Mouse (Mus musculus): ENCODE results near the gene Lrrn3.

The Lrrn3 gene

DNA sequence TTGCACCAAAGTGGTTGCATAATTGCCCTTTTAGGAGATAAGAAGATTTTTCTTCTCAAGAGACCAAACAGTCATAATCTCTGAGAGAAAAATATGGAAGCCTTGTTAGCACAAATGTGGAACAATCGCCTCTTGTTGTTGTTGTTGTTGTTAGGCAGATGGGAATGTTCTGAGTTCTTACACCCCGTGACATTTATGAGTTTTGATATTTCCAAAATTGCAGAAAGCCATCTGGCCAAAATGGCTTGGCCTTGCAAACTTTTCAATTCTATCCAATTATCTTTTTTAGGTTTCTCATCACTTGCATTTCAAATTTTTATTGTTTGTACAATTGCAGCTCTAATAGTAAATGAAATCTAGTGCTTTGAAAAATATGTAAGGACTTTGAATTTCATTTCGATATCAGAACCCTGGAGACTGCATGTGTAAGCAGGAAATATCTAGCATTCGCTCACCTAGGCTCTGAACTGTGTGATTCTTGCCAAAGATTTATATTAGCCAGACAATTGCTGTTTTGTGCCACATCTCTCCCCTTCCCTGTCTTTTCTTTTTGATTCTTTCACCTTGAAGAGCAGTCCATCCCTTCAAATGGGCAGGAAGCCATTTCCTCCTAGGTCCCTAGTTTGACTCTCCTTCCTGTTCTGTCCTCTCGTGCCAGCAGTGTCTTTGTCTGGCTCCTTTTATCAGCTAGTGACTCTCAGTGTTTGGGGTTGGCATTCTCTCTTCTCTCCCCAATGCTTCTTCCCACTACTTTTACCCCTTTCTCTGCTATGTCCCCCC lies 49.8 kb downstream of the Lrrn3 start:
- no peak for DNase-seq (ENCODE audit: low spot score in 2 of 2)

DNA sequence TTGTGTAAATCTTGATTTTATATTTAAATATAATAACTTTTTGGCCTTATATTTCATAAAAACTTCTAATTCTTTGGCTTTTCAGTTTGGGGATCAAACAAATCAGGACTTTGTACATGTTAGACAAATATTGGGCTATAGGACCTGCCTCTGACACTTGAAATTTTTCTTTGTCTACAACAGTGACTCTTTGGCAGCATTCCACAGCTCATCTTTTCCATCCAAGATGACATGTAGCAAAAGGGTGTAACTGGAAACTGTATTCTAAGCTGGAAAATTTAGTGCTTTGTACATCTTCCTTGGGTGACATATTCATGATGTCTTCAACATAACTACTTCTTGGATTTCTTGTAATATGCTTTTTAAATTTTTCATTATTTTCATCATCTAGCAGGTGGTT lies 57.4 kb downstream of the Lrrn3 start:
- DNase-seq (ENCODE audit: low spot score in 2 of 2), result no peak

DNA sequence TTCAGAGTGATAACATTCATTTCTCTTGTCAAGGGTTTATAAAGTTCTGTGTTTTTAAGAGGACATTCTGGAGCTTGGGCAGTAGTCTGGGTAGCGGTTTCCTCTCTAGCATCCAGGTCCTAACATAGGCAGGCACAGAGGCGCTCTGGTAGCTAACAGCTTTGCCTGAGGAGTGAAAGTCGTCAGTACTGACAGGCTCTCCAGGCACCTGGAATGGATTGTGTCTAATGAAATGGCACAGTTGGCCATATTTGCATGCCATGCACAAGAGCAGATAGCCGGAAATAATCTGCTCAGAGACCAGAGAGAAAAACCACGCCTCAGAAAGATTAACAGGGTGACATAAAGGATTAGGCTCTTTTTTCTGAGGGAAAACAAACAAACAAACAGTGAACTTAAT lies 58.8 kb downstream of the Lrrn3 start:
- DNase-seq (ENCODE audit: low spot score in 2 of 2), result no peak

DNA sequence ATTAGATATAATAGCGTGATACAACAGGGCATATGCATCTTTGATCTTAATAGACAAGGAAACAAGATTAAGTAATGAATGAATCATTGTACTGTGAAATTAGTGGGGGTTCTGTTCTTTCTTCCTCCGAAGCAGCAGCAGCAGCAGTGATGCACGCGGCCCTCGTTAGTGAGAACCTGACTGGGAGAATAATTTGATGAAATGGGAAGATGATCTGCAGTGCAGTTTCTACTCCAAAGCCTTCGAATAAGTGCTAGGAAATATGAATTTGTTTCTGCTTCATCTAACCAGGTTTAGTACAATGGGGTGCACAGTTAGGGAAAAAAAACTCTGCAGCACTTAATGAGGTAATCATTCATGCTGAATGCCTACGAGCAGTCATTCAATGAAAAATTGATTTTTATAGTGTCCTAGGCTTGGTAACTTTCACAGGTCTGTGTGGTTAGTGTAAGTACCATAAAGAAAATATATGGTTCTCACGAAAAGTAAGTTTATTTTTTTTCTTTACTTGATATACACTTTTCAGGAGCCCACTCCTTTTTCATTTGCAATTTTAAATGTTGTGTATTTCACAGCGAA lies 61.0 kb downstream of the Lrrn3 start:
- DNase-seq (ENCODE audit: low spot score in 2 of 2), result no peak

DNA sequence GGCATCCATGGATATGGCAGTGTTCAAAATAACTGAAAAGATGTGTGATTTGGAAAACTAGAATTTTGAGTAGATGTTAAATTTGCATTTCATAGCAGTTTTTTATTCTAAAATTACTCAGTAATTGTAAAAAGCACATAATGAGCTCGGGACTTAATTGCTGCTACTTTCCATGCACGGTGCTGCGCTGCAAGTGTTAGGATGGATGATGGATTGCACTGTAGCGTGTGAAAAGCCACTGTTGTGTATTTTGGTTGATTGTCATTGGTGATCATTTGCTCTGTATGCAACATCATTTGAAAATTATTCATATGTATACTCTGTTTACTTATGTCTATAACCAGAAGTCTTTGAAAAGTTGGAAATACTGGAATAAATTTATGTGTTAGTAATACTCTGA lies 68.3 kb downstream of the Lrrn3 start:
- no peak for DNase-seq (ENCODE audit: low spot score in 2 of 2)

DNA sequence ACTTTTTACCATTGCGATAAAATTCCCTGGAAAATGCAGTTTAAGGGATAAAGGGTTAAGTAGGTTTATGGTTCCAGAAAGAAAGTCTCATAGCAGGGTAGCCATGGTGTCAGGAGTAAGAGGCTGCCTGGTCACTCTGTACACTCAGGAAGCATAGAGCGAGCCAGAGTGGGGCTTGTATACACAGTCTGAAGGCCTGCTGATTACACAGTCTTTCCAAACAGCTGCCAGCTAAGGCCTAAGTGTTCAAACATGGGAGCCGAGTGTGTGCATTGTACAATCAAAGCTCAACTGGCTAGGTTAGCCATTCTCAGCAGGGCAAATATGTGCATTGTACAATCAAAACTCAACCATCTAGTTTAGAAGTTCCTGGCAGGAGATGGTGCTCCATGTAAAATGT lies 69.1 kb downstream of the Lrrn3 start:
- DNase-seq (ENCODE audit: low spot score in 2 of 2), result no peak

DNA sequence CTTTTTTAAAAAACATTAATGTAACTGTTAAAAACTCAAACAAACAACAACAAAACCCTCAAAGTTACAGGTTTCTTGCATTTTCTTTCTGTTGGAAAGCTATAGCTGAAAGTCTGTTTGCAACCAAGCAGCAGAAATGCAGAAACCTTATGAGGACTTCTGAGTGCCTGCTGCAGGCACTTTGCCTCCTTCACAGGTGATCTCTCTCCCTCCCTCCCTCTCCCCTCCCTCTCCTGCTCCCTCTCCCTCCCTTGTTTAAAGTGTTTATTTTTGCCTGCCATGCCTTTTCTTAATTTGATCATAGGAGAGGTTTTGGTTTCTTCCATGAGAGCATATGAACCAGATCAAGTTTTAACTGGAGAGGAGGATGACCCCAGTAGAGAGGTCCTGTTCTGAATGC lies 69.6 kb downstream of the Lrrn3 start:
- DNase-seq (ENCODE audit: low spot score in 2 of 2), result no peak

DNA sequence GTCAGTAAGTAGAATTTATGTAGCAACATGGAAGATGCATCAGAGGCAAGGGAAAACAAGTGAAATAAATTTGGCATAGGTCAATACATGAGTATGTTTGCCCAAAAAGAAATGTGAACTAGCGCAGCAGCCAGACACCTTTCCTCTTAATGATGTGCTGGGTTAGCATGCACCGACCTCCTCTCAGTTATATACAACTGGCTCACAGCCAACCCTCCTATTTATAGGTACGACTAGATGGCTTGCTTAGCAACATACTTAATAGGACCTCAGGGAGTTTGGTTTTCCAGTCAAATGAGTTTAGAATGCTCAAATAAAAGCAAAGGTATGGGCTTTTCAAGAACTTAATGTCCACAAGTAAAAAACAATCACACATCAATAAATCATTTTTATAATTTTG lies 76.8 kb downstream of the Lrrn3 start:
- no peak for DNase-seq (ENCODE audit: low spot score in 2 of 2)

DNA sequence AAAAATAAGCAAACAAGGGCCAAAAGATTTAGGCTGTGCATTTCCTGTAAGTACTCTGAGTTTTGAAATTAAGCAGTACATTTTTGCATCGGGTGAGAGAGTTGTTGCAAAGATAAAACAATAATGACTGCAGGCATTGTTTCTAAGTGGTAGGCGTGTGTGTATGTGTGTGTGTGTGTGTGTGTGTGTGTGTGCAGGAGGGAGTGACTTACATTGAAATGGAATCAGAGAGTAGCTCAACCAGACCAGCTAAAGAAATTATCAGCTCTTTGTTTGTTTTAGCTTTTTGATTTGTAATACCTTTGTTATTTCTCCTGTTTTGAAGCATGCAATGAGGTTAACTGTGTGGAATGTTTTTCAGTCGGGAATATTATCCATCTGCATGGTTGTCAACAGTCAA lies 84.3 kb downstream of the Lrrn3 start:
- DNase-seq (ENCODE audit: low spot score in 2 of 2), result no peak
